ENCODE assay signal across 30 mouse cellular contexts in genomic region chr6:134111599-134111998, GRCm38 (mm10).
DNase-seq lines count a peak whose midpoint lies in the region; ATAC-seq lines count a peak whose summit lies in the region.
"Had no signal": no experiment of that assay in that cellular context is flagged by ENCODE, and none has a peak within 500 bp of the region (broad histone marks: within the 10 kb centered on the region; RNA-seq: fewer than 3 reads in every experiment).

No protein-coding gene starts in this region.

- no peak overlapping the region for H3K9ac ChIP-seq in kidney, embryonic 14.5 days (ENCODE audit: low read depth, low read length)
- no peak overlapping the region for H3K9ac ChIP-seq in intestine, embryonic 16.5 days (ENCODE audit: low read depth, low read length)
- H3K9ac ChIP-seq in stomach, embryonic 15.5 days, result no peak overlapping the region
- H3K9ac ChIP-seq: embryonic facial prominence, embryonic 13.5 days; forebrain, embryonic 12.5 days; forebrain, postnatal 0 days; heart, embryonic 12.5 days; hindbrain, embryonic 14.5 days; kidney, embryonic 15.5 days; limb, embryonic 15.5 days; midbrain, embryonic 12.5 days; neural tube, embryonic 13.5 days had no signal

- H3K27me3 ChIP-seq in kidney, embryonic 14.5 days (ENCODE audit: control insufficient read depth, insufficient read depth, low read length), result no peaks in the 10 kb centered on the region
- H3K27me3 ChIP-seq in intestine, embryonic 16.5 days (replicated peaks; ENCODE audit: control insufficient read depth, insufficient read depth, low read length), result no peaks in the 10 kb centered on the region
- H3K27me3 ChIP-seq in stomach, embryonic 15.5 days (replicated peaks), result no peaks in the 10 kb centered on the region
- H3K27me3 ChIP-seq: embryonic facial prominence, embryonic 13.5 days; forebrain, embryonic 12.5 days; heart, embryonic 12.5 days; kidney, embryonic 15.5 days; limb, embryonic 15.5 days; megakaryocyte, embryonic 14.5 days; midbrain, embryonic 12.5 days; neural tube, embryonic 13.5 days; Patski had no signal

- H3K4me2 ChIP-seq in kidney, embryonic 14.5 days (replicated peaks; ENCODE audit: low read depth, low read length), result no peak overlapping the region
- no peak overlapping the region for H3K4me2 ChIP-seq in intestine, embryonic 16.5 days (ENCODE audit: low read depth, low read length)
- no peak overlapping the region for H3K4me2 ChIP-seq in stomach, embryonic 15.5 days
- H3K4me2 ChIP-seq: embryonic facial prominence, embryonic 13.5 days; forebrain, embryonic 12.5 days; heart, embryonic 12.5 days; hindbrain, embryonic 14.5 days; kidney, embryonic 15.5 days; limb, embryonic 15.5 days; midbrain, embryonic 12.5 days; neural tube, embryonic 13.5 days had no signal

- no peak overlapping the region for H3K27ac ChIP-seq in kidney, embryonic 14.5 days (ENCODE audit: low read depth, low read length)
- peak overlapping the region; percentile 64 for H3K27ac ChIP-seq in intestine, embryonic 16.5 days (ENCODE audit: low read length)
- H3K27ac ChIP-seq in stomach, embryonic 15.5 days, result peak overlapping the region; percentile 16; the same call in 1 of the 2 replicates
- H3K27ac ChIP-seq: embryonic facial prominence, embryonic 13.5 days; forebrain, embryonic 12.5 days; heart, adult 2 months; hindbrain, embryonic 14.5 days; kidney, embryonic 15.5 days; limb, embryonic 10.5 days; limb, embryonic 15.5 days; midbrain, embryonic 12.5 days; neural tube, embryonic 13.5 days had no signal

- DNase-seq in kidney, adult 9 months, result peak; percentile 44
- DNase-seq in fat pad, adult 2 months (ENCODE audit: extremely low read depth, low read depth, low spot score), result peak; percentile 92
- no peak for DNase-seq in heart, postnatal 4 days
- DNase-seq in lung, postnatal 25 days (ENCODE audit: low spot score), result no peak
- DNase-seq in right cerebral cortex, adult 2 months (ENCODE audit: low spot score in 2 of 2), result no peak
- DNase-seq: adrenal gland, postnatal 25 days; cerebellum, adult 11-12 months; cerebellum, adult 9-11 months; embryo, embryonic 11 days; forebrain, postnatal 0 days; gastrocnemius, postnatal 14 days; heart, adult 2 months; lung, postnatal 4 days; right cerebral cortex, postnatal 14 days; thymus, postnatal 4 days had no signal

- ATAC-seq in kidney, embryonic 14.5 days (ENCODE audit: low FRiP score, low TSS enrichment), result no peak
- ATAC-seq in intestine, embryonic 16.5 days, result peak; percentile 98
- ATAC-seq in stomach, embryonic 15.5 days (ENCODE audit: insufficient read depth, low FRiP score, low read depth), result peak; percentile 79
- ATAC-seq: forebrain, postnatal 0 days; Patski had no signal

- no peaks in the 10 kb centered on the region for H3K4me1 ChIP-seq in kidney, embryonic 14.5 days (ENCODE audit: control insufficient read depth, insufficient read depth, low read length)
- H3K4me1 ChIP-seq in intestine, embryonic 16.5 days (ENCODE audit: control insufficient read depth, insufficient read depth, low read length), result peaks cover 11% of the 10 kb centered on the region
- 0 out of 2 replicates have a peak, but pooled peaks cover 13% of the 10 kb centered on the region for H3K4me1 ChIP-seq in stomach, embryonic 15.5 days
- H3K4me1 ChIP-seq: forebrain, embryonic 12.5 days; limb, embryonic 10.5 days; midbrain, embryonic 12.5 days had no signal

- H3K9me3 ChIP-seq in kidney, embryonic 14.5 days (ENCODE audit: control insufficient read depth, low read length), result 0 out of 2 replicates have a peak, but pooled peaks cover 5% of the 10 kb centered on the region
- H3K9me3 ChIP-seq in intestine, embryonic 16.5 days (ENCODE audit: control insufficient read depth, low read length), result 0 out of 2 replicates have a peak, but pooled peaks cover 3% of the 10 kb centered on the region
- no peaks in the 10 kb centered on the region for H3K9me3 ChIP-seq in stomach, embryonic 15.5 days
- H3K9me3 ChIP-seq: embryonic facial prominence, embryonic 13.5 days; forebrain, embryonic 12.5 days; kidney, embryonic 15.5 days; limb, embryonic 10.5 days; limb, embryonic 15.5 days; neural tube, embryonic 13.5 days had no signal

- WGBS in kidney, embryonic 14.5 days, result 46% methylated on average over 8 of the region's 8 CpGs
- 60% methylated on average over 8 of the region's 8 CpGs for WGBS in intestine, embryonic 16.5 days
- 59% methylated on average over 8 of the region's 8 CpGs for whole genome bisulfite sequencing in stomach, embryonic 15.5 days

- H3K4me3 ChIP-seq in kidney, embryonic 14.5 days (ENCODE audit: low read length), result no peak overlapping the region
- H3K4me3 ChIP-seq in intestine, embryonic 16.5 days (ENCODE audit: low read length), result no peak overlapping the region
- no peak overlapping the region for H3K4me3 ChIP-seq in stomach, embryonic 15.5 days (replicated peaks)
- H3K4me3 ChIP-seq: embryonic facial prominence, embryonic 13.5 days; erythroblast, embryonic 14.5 days; forebrain, embryonic 12.5 days; heart, adult 2 months; heart, embryonic 12.5 days; kidney, embryonic 15.5 days; limb, embryonic 10.5 days; limb, embryonic 15.5 days; megakaryocyte, embryonic 14.5 days; midbrain, embryonic 12.5 days; neural tube, embryonic 13.5 days had no signal

- H3K36me3 ChIP-seq in kidney, embryonic 14.5 days (ENCODE audit: control insufficient read depth, insufficient read depth, low read length), result 0 out of 2 replicates have a peak, but pooled peaks cover 2% of the 10 kb centered on the region
- peaks cover 7% of the 10 kb centered on the region; the same call in 1 of the 2 replicates for H3K36me3 ChIP-seq in intestine, embryonic 16.5 days (ENCODE audit: control insufficient read depth, insufficient read depth, low read length)
- 0 out of 2 replicates have a peak, but pooled peaks cover 3% of the 10 kb centered on the region for H3K36me3 ChIP-seq in stomach, embryonic 15.5 days
- H3K36me3 ChIP-seq: limb, embryonic 15.5 days; neural tube, embryonic 13.5 days had no signal

Comparison
In these comparisons a context has a peak if more than half of its experiments do, and no peak if none do; other contexts are left out.
1. DNase-seq: peak in kidney, adult 9 months (single experiment) and fat pad, adult 2 months (single experiment); none in heart, postnatal 4 days (single experiment), lung, postnatal 25 days (single experiment) and right cerebral cortex, adult 2 months (0 of 2).